Mouse (Mus musculus) embryonic stem cell, embryonic (primary cell): ENCODE results near the gene Gm5938.

Experiments
- CTCF ChIA-PET, 4 experiments: fragments of 300-600 bp in 2 of 4; fragments of 350-600 bp in 2 of 4; sonication (Branson Sonifier 250); formaldehyde crosslinking; loops; one replicate each; lab custom pipeline; 2022; ENCODE audit warnings: inconsistent platforms in 2 of 4; lab: Charles Lee
- POLR2A ChIA-PET, 4 experiments: fragments of 300-600 bp in 2 of 4; fragments of 350-600 bp in 2 of 4; sonication (Branson Sonifier 250); formaldehyde crosslinking; loops; one replicate each; lab custom pipeline; 2022; ENCODE audit warnings: antibody characterized with exemption in 4 of 4, inconsistent platforms in 1 of 4; lab: Charles Lee

Gene Gm5938

GRCm38 (mm10) chrX:78125167-78125566 is at the start of gene Gm5938:
Gene Gm5938, plus strand, starts transcription at chrX:78125467.
- ChIA-PET CTCF (no interaction called here), POLR2A (no interaction called here)

GRCm38 (mm10) chrX:78091274-78091673 is 34.0 kb upstream of the Gm5938 start, which contains the start of gene Obp1a:
Gene Obp1a, minus strand, starts transcription at chrX:78091374.
- ChIA-PET CTCF (no interaction called here), POLR2A (no interaction called here)
